Mouse (Mus musculus): ENCODE data around the gene Rhot1.

The Rhot1 gene

DNA sequence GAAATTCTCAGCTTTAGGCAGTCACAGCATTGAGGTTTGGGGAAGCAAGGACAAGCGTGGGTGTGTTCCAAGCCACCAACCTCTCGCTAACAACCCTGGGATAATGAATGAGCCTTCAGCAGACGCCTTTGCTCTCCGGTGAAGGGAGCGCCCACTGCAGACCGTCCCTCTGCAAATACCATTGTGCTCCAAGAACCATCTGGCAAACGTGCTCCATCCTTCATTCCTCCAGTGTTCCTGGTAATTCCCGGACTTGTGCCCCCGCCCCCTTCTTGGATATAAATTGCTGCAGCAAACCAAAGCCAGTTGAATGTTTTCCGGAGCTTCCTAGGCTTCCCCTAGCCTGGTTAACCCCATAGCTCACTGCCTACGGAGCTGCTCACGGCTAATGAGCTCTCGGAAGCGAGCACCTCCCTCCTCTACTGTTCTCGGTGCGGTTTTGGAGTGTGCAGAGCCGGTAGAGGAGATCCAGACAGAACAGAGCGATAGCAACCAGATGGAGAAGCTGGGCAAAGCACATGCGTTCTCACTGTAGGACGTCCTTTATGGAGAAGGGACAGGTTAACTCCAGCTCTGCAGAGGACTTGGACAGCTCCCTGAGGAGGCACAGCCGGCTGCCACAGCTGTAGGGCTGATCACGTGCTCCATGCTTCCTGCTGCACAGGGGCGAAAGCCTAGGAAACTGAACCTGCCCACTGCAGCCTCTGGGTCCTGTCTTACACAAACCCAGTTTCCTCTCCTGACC is 81.1 kb downstream of the Rhot1 start:
- peak; percentile 60 for DNase-seq (ENCODE audit: low spot score)

DNA sequence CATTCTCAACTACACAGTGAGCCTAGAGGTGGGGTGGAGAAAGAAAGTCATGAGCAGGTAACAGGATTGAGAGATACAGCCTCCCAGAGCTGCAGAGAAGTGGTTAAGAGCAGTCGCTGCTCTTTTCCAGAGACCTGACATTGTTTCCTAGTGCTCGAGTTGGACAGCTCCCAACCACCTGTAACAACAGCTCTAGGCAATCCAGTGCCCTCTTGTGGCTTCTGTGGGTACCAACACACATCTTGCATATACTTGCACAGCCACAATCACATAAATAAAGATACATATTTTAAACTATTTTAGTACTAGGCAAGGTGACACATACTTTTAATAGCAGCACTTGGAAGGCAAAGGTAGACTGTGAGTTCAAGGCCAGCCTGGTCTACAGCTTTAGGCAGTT is 82.2 kb downstream of the Rhot1 start:
- no peak for DNase-seq (ENCODE audit: low spot score)

DNA sequence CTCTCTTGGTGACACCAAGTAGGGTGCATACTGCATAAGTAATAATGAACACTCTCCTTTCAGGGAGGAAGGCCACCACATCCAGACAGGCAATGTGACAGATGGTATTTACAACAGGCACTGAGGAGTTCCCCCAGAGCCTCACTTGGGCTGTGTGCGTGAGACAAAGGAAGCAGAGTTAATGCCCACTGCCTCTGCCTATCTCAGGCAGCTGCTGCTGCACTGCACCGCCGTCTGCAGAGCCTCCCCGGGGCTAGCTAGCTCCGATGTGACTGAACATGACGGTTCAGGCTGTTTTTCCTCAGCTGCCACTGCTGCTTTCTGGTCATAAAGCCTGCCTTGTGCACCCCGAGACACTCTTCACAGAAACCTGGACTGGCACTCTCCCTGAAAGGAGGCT is 83.6 kb downstream of the Rhot1 start:
- DNase-seq (ENCODE audit: low spot score): no peak

DNA sequence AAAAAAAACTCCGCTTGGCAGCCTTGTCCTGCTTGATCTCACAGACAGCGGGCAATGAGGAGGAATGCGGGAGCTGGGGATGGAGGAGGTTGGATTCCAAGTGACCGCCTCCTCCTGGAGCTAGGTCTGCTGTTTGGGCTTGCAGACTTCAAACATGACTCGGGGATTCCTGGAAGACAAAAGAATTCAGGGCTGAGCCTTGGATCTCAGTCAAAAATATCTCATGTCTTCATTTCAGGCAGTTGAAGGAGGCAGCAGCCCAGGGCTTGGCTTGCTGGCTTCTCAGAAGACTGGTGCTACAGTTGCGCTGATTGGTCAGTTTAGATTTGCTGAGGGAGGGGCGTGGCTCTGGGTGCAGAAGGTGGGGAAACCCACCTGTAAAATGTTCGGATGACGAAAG is 86.2 kb downstream of the Rhot1 start:
- DNase-seq (ENCODE audit: low spot score): no peak

DNA sequence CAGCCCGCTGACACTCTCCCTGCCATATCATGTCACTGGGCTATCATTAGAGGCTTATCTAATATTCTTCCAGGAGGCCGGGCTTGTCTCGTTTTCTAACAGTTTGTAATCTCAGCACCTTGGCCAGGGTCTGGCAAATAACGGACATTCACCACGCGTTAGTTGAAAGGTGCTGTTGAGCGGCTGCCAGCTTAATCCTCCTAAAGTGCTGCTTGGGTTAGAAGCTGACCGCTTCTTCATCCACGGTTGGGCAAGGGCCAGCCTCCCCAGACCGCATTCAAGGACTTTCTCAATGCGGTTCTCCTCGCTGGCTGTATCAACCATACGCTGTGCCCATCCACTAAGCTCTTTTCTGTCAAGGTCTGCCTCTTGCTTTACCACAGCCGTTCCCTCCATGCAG is 87.0 kb downstream of the Rhot1 start:
- DNase-seq (ENCODE audit: low spot score): no peak

DNA sequence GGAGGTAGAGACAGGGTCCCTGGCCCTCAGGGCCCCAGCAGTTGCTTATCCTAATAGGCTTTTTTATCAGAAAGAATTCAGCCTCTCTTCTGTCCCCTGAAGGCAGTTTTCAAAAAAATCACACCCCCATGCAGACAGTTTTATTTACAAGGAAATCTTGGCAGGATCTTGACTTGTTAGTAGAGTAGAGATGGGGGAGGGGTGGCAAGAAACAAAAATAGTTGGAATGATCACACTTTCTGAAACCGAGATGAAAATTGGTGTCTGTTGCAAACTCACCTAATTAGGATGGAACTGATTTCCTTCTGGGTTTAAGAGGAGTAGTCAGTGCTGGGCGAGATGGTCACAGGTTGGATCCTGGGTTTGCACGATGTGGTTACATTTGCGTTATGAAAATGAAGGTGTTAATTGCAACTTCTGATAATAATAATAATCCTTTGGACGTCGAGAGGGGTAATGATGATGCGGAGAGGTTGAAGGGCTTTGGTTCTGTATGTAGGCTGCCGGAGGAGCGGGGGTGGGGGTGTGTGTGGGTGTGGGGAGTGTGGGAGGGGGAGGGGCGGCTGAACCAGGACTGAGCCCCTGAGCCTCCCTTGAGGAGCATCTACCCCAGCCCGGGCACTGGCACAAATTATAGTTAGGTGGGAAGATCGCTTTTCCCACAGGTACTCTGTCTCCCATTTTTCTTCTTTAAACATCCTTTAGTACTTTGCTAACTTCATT is 90.9 kb downstream of the Rhot1 start:
- DNase-seq (ENCODE audit: low spot score): peak; percentile 51

DNA sequence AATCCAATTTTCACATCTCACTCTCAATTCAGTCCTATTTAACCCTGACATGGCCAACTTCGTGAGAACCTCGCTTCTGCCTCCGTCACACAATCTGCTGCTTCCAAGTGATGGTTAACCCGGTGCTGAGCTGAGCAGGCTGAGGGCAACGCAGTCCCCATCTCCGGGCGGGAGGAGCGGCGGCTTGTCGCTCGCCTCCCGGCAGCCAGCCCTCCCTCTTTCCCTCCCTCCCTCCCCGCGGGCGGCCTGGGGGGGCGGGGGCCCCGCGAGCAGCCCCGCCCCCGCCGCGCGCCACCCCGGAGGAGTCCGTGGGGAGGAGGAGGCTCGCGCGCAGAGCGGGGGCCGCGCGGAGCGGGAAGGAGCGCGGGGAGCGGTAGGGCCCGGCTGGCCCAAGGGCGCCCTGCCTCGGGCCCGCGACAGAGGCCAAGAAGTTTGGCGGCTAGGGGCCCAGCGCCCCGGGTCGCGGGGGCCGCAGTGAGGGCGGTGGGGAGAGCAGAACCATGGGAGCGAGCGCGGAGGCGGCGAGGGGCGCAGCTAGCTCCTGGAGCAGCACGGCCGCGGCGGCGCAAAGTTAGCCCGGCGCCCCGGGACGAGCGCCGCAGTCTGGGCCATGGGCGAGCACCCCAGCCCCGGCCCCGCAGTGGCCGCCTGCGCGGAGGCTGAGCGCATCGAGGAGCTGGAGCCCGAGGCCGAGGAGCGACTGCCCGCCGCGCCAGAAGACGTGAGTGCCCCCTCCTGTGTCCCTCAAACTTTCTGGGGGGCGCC is 91.9 kb downstream of the Rhot1 start, which contains the start of gene Rhbdl3:
TSS of gene Rhbdl3 (plus strand) at position 362 of the 765 bp plus-strand sequence.
- peak; percentile 69 for DNase-seq (ENCODE audit: low spot score)

DNA sequence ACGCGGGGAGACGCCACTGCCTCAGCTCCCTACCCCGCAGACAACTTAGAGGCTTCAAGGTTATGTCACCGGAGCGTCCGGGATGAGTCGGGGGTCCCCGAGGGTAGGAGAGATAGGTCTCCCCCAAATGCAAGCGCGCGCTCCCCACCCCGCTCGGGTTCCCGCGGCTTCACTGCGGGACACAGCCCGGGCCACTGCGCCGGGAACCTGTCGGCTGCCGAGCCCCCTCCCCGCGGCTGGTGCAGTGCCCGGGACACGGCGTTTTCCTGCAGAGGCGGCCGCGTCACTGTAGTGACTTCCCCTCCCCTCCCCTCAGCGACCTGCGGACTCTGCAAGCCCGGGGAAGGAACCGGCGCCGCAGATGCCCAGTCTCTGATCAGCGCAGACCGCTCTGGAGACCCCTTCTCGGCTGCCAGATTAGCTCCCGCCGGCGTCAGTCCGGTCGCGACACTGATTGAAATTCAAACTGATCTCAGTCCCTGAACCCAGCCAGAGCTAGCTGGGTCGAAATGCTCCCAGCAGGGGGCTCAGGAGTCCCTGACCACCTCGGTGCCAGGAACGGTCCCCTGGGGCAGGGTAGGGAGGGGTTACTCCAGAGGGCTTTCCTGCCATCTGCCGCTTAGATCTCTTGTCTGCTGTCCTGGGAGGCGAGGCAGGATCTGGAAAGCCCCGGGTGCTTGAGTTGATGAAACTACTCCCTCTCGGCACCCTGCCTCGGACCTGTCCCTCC is 92.7 kb downstream of the Rhot1 start:
- peak; percentile 71 for DNase-seq (ENCODE audit: low spot score)

DNA sequence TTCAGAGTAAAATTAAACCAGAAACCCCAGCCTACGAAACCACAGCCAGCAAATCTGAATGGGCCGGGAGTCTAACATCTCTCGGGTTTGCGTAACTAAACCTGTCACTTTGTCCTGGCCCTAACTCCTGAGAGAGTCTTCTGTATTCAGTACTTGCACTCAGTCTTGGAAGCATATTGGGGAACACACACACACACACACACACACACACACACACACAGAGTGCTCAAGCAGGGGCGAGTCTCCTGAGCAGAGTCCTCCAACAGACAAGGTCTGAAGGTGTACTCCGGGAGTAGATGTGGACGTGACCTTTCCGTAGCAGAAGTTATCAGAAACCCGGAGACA is 93.2 kb downstream of the Rhot1 start:
- DNase-seq (ENCODE audit: low spot score): no peak

DNA sequence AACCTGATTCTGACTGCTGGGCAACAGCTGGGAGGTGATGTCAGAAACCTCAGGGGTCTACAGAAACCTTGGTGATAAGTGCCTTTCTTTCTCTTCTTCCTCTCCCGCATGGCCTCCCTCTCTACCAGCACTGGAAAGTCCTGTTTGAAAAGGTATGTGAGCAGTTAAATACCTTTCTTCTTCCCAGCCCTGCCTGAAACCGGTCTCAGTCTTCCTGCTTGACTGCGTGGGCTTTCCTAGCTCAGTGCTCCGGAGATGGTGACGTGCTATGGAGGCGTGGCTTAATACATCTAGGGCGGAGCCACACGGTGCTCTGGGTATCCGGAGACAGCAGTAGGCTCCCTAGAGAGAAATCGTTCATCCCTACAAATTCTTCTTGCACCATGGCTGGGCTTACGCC is 93.7 kb downstream of the Rhot1 start:
- DNase-seq (ENCODE audit: low spot score): peak; percentile 71

DNA sequence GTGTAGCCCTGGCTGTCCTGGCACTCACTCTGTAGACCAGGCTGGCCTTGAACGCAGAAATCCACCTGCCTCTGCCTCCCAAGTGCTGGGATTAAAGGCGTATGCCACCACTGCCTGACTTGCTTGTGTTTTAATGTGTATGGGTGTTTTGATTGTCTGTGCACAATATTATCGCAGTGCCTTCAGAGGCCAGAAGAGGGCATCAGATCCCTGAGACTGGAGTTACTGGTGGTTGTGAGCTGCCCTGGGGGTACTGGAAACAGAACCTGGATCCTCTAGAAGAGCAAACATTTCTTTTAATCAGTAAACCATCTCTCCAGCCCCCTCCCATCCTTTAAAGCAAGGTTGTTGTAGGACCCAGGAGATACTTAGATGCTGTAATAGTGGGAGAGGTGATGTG is 94.9 kb downstream of the Rhot1 start:
- no peak for DNase-seq (ENCODE audit: low spot score)

DNA sequence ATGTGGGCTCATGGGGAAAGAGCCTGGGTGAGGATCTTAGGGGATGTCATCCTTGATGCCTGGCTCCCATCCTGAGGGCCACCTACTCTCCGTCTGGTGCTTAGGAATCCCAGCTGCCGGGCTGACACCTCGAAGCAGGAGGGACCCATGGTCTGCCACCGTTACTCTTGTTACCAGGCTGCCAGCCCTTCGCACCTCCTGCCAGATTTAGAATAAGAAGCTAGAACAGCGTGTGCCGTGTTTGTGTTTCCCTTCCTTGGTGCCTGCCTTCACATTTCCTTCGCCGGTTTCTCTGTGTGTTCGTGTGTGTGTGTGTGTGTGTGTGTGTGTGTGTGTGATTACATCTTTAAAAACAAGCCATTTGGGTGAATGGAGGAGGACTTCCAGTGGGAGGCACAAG is 96.0 kb downstream of the Rhot1 start:
- no peak for DNase-seq (ENCODE audit: low spot score)

DNA sequence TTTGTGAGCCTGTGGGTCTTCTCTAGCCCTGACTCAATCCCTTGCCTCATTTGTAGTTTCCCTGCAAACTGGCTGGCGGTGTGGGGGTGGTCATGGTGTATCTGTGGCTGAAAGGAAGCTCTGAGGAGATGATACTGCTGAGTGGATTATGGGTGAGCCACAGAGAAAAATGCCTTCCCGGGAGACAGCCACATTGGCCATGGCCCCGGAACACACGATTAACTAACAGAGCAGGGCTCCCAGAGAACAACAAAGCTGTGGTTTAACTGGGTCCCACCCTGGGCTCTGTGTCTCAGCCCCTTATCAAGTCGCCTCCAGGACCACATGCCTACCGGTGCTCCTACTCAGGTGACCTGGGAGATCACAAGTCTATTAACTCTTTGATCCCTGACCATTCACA is 99.7 kb downstream of the Rhot1 start:
- no peak for DNase-seq (ENCODE audit: low spot score)

DNA sequence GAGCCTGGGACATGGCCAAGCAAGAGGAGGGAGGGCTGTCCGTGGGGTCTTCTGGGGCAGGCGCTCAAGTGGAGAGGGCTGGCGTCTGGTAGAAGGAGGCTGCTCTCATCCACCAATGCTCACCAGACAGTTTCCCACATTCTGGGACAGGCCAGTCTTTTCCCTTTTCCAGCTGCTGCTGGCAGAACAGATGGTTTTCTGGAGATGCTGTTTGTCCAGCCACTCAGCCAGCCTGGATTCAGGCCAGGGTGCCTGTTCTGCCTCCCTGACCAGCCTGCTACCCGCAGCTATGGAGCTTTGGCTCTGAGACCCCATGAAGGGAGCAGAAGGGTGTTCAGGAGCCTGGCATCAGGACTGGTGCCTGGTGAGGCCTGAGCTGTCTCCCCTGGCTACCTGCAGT is 102.5 kb downstream of the Rhot1 start:
- no peak for DNase-seq (ENCODE audit: low spot score)

DNA sequence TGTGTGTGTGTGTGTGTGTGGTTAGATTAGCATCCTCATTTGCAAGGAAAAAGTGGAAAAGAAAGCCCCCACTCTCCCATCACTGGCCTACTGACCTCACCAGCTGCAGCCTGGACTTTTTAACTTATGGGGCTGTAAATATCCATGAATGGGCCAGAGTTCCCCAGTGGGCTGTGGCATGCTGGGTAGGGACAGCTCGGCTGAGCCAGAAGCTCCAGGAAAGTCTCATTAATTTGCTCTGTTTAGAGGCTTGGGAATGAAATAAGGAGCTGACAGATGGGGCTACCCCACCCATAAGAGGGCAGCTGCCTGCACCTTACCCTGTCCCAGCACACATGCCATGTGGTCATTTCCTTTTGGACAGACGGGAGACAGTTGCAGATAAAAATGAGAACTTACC is 103.2 kb downstream of the Rhot1 start:
- DNase-seq (ENCODE audit: low spot score): no peak

DNA sequence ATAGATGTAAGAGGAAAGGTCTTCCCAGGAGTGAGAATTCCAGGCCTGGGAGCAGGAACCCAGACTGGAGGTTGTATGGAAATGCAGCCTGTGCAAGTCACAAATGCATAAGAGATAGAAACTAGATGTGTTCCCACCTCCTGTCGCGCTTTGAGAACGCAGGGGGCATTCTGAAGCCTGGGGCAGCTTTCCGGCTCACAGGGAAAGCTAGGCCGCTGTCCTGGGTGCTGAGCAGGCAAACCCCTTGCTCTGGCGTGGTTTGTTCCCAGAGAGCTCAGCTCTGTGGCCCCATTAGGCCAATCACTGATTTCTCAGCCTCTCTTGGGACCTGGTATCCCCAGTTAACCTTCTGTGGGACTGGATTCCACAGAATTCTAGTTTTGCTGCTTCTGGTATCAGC is 103.7 kb downstream of the Rhot1 start:
- peak; percentile 53 for DNase-seq (ENCODE audit: low spot score)

DNA sequence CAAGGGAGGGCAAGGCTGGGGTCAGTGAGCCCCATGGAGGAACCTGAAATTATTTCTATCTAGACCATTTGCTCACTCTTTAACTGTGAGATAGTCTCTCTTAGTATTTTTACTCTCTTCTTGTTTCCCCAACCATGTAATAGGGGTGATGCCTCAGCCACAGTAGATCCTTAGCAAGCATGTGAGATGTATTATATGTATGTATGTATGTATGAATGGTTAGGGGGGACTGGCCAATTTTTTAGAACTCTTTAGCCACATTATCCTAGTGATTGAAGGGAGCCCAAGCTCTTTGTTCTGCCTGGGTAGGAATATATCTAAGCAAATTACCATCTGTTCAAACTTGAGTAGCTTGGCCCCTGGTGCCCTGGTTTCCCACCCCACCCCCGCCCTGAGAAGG is 104.6 kb downstream of the Rhot1 start:
- no peak for DNase-seq (ENCODE audit: low spot score)

DNA sequence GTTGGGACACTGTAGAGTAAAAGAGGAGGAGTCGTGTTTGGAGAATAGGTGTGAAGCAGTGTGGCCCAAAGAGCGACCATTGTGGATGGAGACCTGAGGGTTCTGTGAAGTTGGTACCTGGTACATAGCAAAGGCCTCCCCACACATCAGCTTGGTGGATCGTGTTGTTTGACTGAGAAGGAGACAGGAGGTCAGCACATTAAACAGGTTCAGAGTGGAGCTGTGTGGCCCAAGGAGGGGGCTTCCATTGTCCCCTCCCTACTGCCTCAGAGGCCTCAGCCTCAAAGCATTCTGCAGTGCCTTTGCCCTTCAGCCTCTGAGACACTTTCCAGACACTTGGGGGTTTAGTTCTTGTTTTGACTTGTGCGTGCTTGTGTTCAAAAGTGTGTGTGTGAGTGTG is 105.1 kb downstream of the Rhot1 start:
- no peak for DNase-seq (ENCODE audit: low spot score)

DNA sequence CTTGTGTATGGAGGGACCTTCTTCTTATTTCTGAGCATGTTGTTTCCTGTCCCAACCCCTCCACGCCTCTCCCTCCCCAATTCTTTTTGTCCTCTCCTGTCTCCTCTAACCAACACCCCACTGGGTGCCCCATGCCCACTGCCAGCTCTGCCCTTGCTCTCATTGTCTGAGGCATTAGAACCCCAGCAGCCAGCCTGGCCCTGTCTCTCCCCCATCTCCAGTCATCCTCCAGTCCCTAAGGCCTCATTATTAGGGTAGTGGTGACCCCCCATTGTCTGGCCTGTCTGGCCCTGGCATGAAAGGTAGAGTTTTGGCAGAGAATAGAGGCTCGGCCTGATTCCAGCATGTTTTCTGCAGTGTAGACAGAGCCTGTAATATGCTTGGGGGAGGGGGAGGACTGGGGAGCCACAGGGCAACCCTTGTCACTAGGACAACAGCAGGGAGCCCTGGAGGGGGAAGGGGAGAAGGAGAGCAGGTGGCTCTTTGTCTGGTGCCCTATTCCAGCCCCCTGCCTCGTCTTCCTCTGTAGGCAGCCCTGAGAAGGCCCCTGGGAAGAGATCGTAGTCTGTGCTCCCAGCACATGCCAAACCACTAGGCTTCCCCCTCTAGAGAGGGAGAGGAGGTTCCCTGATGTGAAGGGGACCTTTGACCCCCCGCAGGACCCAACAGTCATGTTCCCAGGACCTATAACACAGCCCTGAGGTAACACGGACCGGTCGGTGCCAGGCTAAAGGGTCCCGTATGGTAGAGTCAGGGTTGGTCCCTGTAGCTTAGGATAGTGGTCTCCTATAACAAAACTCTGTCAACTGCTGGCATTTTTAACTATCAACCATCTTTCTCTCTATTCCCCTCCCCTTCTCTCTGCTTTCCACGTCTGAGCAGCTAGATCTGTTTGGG is 107.2 kb downstream of the Rhot1 start:
- no peak for DNase-seq (ENCODE audit: low spot score)
